Mouse (Mus musculus): ENCODE measurements around the gene Olfr418.

- no peak for TF ChIP-seq CTCF (IDR thresholded peaks at IDR 0.05; ENCODE audit: control insufficient read depth, insufficient read depth, insufficient read length)
- TF ChIP-seq MAX (IDR thresholded peaks at IDR 0.05), result no peak
Observed at GRCm38 (mm10) chr1:173265701-173266100, at the start of gene Olfr418.

Measured in C2C12 (cell line).